Comparison of ENCODE assay signal across 14 mouse cellular contexts in genomic region chr2:33440893-33441292, GRCm38 (mm10). TPM values are rescaled to one million over a fixed set of nuclear protein-coding genes. Genes with fewer than 3 reads are reported as not detected.
A peak's percentile ranks its signal among the peaks of the same experiment; 100 is the strongest.
DNase-seq lines count a peak whose midpoint lies in the region; ATAC-seq and TF ChIP-seq lines count a peak whose summit lies in the region.
"Had no signal": no experiment of that assay in that cellular context is flagged by ENCODE, and none has a peak within 500 bp of the region (broad histone marks: within the 10 kb centered on the region; RNA-seq: fewer than 3 reads in every experiment).

No protein-coding gene starts in this region.

- no peak for TF ChIP-seq CTCF in forebrain, postnatal 0 days (IDR thresholded peaks at IDR 0.05; ENCODE audit: low read depth)
- TF ChIP-seq CTCF in hindbrain, postnatal 0 days (IDR thresholded peaks at IDR 0.05; ENCODE audit: low read depth) = no peak
- TF ChIP-seq CTCF in intestine, postnatal 0 days (IDR thresholded peaks at IDR 0.05; ENCODE audit: low read depth) = no peak

- peaks cover 5% of the 10 kb centered on the region; the same call in 1 of the 2 replicates for H3K4me1 ChIP-seq in forebrain, postnatal 0 days (ENCODE audit: insufficient read depth)
- H3K4me1 ChIP-seq in forebrain, embryonic 16.5 days (replicated peaks; ENCODE audit: control insufficient read depth, insufficient read depth, low read length) = peaks cover 11% of the 10 kb centered on the region
- no peaks in the 10 kb centered on the region for H3K4me1 ChIP-seq in hindbrain, postnatal 0 days (ENCODE audit: insufficient read depth, low read length)
- peaks cover 3% of the 10 kb centered on the region; the same call in 1 of the 2 replicates for H3K4me1 ChIP-seq in intestine, postnatal 0 days (replicated peaks; ENCODE audit: control insufficient read depth, insufficient read depth, low read length)

- peak; percentile 38; the same call in 1 of the 2 replicates for ATAC-seq in forebrain, postnatal 0 days
- ATAC-seq in forebrain, embryonic 16.5 days = no peak
- ATAC-seq in hindbrain, postnatal 0 days = no peak
- no peak for ATAC-seq in intestine, postnatal 0 days

- H3K9ac ChIP-seq in forebrain, postnatal 0 days = no peak overlapping the region
- no peak overlapping the region for H3K9ac ChIP-seq in forebrain, embryonic 16.5 days (replicated peaks; ENCODE audit: low read depth, low read length)
- no peak overlapping the region for H3K9ac ChIP-seq in hindbrain, postnatal 0 days (replicated peaks; ENCODE audit: low read length)
- H3K9ac ChIP-seq in intestine, postnatal 0 days (ENCODE audit: low read depth, low read length) = no peak overlapping the region
- H3K9ac ChIP-seq: embryonic facial prominence, embryonic 13.5 days; heart, embryonic 13.5 days; liver, embryonic 15.5 days had no signal

- no peaks in the 10 kb centered on the region for H3K36me3 ChIP-seq in forebrain, postnatal 0 days (ENCODE audit: insufficient read depth)
- no peaks in the 10 kb centered on the region for H3K36me3 ChIP-seq in forebrain, embryonic 16.5 days (ENCODE audit: control insufficient read depth, insufficient read depth)
- H3K36me3 ChIP-seq in hindbrain, postnatal 0 days (ENCODE audit: insufficient read depth, low read length) = no peaks in the 10 kb centered on the region
- no peaks in the 10 kb centered on the region for H3K36me3 ChIP-seq in intestine, postnatal 0 days (ENCODE audit: control insufficient read depth, insufficient read depth)
- H3K36me3 ChIP-seq: embryonic facial prominence, embryonic 13.5 days; heart, embryonic 13.5 days; liver, embryonic 15.5 days had no signal

- WGBS in forebrain, postnatal 0 days = 37% methylated on average over 4 of the region's 4 CpGs
- 21% methylated on average over 4 of the region's 4 CpGs for WGBS in forebrain, embryonic 16.5 days
- 21% methylated on average over 4 of the region's 4 CpGs for WGBS in hindbrain, postnatal 0 days
- 33% methylated on average over 4 of the region's 4 CpGs for WGBS in intestine, postnatal 0 days

- no peak overlapping the region for H3K27ac ChIP-seq in forebrain, postnatal 0 days (ENCODE audit: low read depth, low read length)
- no peak overlapping the region for H3K27ac ChIP-seq in forebrain, embryonic 16.5 days (ENCODE audit: low read length)
- H3K27ac ChIP-seq in hindbrain, postnatal 0 days = no peak overlapping the region
- H3K27ac ChIP-seq in intestine, postnatal 0 days (ENCODE audit: low read depth, low read length) = no peak overlapping the region
- H3K27ac ChIP-seq: embryonic facial prominence, embryonic 13.5 days; heart, embryonic 13.5 days; liver, embryonic 15.5 days had no signal

- H3K9me3 ChIP-seq in forebrain, postnatal 0 days (ENCODE audit: low read length) = no peaks in the 10 kb centered on the region
- no peaks in the 10 kb centered on the region for H3K9me3 ChIP-seq in forebrain, embryonic 16.5 days (ENCODE audit: control insufficient read depth, low read length)
- no peaks in the 10 kb centered on the region for H3K9me3 ChIP-seq in hindbrain, postnatal 0 days (ENCODE audit: low read length)
- no peaks in the 10 kb centered on the region for H3K9me3 ChIP-seq in intestine, postnatal 0 days (ENCODE audit: control insufficient read depth)
- H3K9me3 ChIP-seq: embryonic facial prominence, embryonic 13.5 days; heart, embryonic 13.5 days; liver, embryonic 15.5 days had no signal

- DNase-seq in forebrain, postnatal 0 days = peak; percentile 69
- DNase-seq in right cerebral cortex, postnatal 10 days (ENCODE audit: low spot score in 2 of 2) = peak; percentile 70 to 84
- no peak for DNase-seq in right cerebral cortex, postnatal 25 days
- peak; percentile 73 for DNase-seq in hindbrain, postnatal 0 days (ENCODE audit: low spot score)
- DNase-seq in right cerebral cortex, postnatal 36 days (ENCODE audit: low spot score in 2 of 2) = peak; percentile 55 to 76
- DNase-seq in adrenal gland, adult (ENCODE audit: inconsistent age in 2 of 2, low spot score in 1 of 2) = no peak
- DNase-seq: cerebellum, adult 11 months; kidney, adult 8-10 months; layer of hippocampus, postnatal 36 days had no signal

- H3K27me3 ChIP-seq in forebrain, postnatal 0 days (ENCODE audit: insufficient read depth, low read length) = 0 out of 2 replicates have a peak, but pooled peaks cover 5% of the 10 kb centered on the region
- H3K27me3 ChIP-seq in forebrain, embryonic 16.5 days (replicated peaks; ENCODE audit: control insufficient read depth, insufficient read depth, low read length) = no peaks in the 10 kb centered on the region
- H3K27me3 ChIP-seq in hindbrain, postnatal 0 days (ENCODE audit: insufficient read depth, low read length) = no peaks in the 10 kb centered on the region
- no peaks in the 10 kb centered on the region for H3K27me3 ChIP-seq in intestine, postnatal 0 days (replicated peaks; ENCODE audit: control insufficient read depth, insufficient read depth, low read length)

- H3K4me3 ChIP-seq in forebrain, postnatal 0 days (ENCODE audit: low read depth, low read length) = no peak overlapping the region
- H3K4me3 ChIP-seq in forebrain, embryonic 16.5 days (replicated peaks; ENCODE audit: low read length) = no peak overlapping the region
- H3K4me3 ChIP-seq in hindbrain, postnatal 0 days (ENCODE audit: low read length) = no peak overlapping the region
- no peak overlapping the region for H3K4me3 ChIP-seq in intestine, postnatal 0 days (ENCODE audit: low read depth, low read length)
- H3K4me3 ChIP-seq: embryonic facial prominence, embryonic 13.5 days; heart, embryonic 13.5 days; liver, embryonic 15.5 days had no signal

- H3K4me2 ChIP-seq in forebrain, postnatal 0 days (ENCODE audit: low read depth) = no peak overlapping the region
- H3K4me2 ChIP-seq in forebrain, embryonic 16.5 days (ENCODE audit: low read length) = no peak overlapping the region
- no peak overlapping the region for H3K4me2 ChIP-seq in hindbrain, postnatal 0 days (ENCODE audit: low read depth, low read length)
- no peak overlapping the region for H3K4me2 ChIP-seq in intestine, postnatal 0 days (replicated peaks; ENCODE audit: low read depth)
- H3K4me2 ChIP-seq: embryonic facial prominence, embryonic 13.5 days; heart, embryonic 13.5 days; liver, embryonic 15.5 days had no signal

RNA-seq across cellular contexts. Expression of gene Zbtb34, which starts 9.8 kb away (rescaled TPM):
- total RNA-seq in forebrain, postnatal 0 days (2014; rRNA removed) = 20.9 and 24.1 TPM in 2 replicates
- 3.7 and 4.5 TPM in 2 replicates for polyA plus RNA-seq in forebrain, postnatal 0 days (2015; fragmentation: Nextera tagmentation; extraction: Ambion mirVana)
- 9.0 and 10.1 TPM in 2 replicates for polyA plus RNA-seq in forebrain, embryonic 16.5 days (2015; fragmentation: Nextera tagmentation; extraction: Ambion mirVana)
- total RNA-seq in hindbrain, postnatal 0 days (2014; rRNA removed) = 20.6 and 32.9 TPM in 2 replicates
- 2.8 and 3.1 TPM in 2 replicates for polyA plus RNA-seq in hindbrain, postnatal 0 days (2015; fragmentation: Nextera tagmentation; extraction: Ambion mirVana)
- 1.5 and 2.1 TPM in 2 replicates for polyA plus RNA-seq in intestine, postnatal 0 days (2015; fragmentation: Nextera tagmentation; extraction: Ambion mirVana)

RNA-seq across cellular contexts. Expression of gene Zbtb43, which starts 27.5 kb away (rescaled TPM):
- 32.2 and 46.5 TPM in 2 replicates for total RNA-seq in forebrain, postnatal 0 days (2014; rRNA removed)
- polyA plus RNA-seq in forebrain, postnatal 0 days (2015; fragmentation: Nextera tagmentation; extraction: Ambion mirVana) = 19.2 and 24.4 TPM in 2 replicates
- 32.7 and 40.5 TPM in 2 replicates for polyA plus RNA-seq in forebrain, embryonic 16.5 days (2015; fragmentation: Nextera tagmentation; extraction: Ambion mirVana)
- 19.3 and 23.0 TPM in 2 replicates for total RNA-seq in hindbrain, postnatal 0 days (2014; rRNA removed)
- 19.6 and 20.5 TPM in 2 replicates for polyA plus RNA-seq in hindbrain, postnatal 0 days (2015; fragmentation: Nextera tagmentation; extraction: Ambion mirVana)
- 9.3 and 9.7 TPM in 2 replicates for polyA plus RNA-seq in intestine, postnatal 0 days (2015; fragmentation: Nextera tagmentation; extraction: Ambion mirVana)

Comparison
In these comparisons a context has a peak if more than half of its experiments do, and no peak if none do; other contexts are left out.
1. DNase-seq: peak in forebrain, postnatal 0 days (single experiment), right cerebral cortex, postnatal 10 days (2 of 2), hindbrain, postnatal 0 days (single experiment) and right cerebral cortex, postnatal 36 days (2 of 2); none in right cerebral cortex, postnatal 25 days (single experiment) and adrenal gland, adult (0 of 2).